Mouse (Mus musculus) embryo, embryonic 11.5 days (tissue): Measurements from ENCODE around the gene Adh5.
A peak's percentile ranks its signal among the peaks of the same experiment; 100 is the strongest.

Source experiments
- DNase-seq: peaks from one replicate; pipeline ENCODE4 v3.0.0-alpha.2; 2012; ENCODE audit warnings: low read depth, low spot score

Gene Adh5

GRCm38 (mm10) chr3:138442612-138443464 lies at the start of gene Adh5:
Gene Adh5 (plus strand): TSS chr3:138443093.
- peak; percentile 91 for DNase-seq

- no peak for DNase-seq
Observed at GRCm38 (mm10) chr3:138404872-138405271, 38.0 kb upstream of the Adh5 start.

- no peak for DNase-seq
Observed at GRCm38 (mm10) chr3:138405341-138405740, 37.6 kb upstream of the Adh5 start.

GRCm38 (mm10) chr3:138405840-138406239 lies 37.1 kb upstream of the Adh5 start:
- DNase-seq = no peak

- DNase-seq = no peak
Observed at GRCm38 (mm10) chr3:138407920-138408319, 35.0 kb upstream of the Adh5 start.

GRCm38 (mm10) chr3:138409585-138409984 lies 33.3 kb upstream of the Adh5 start:
- DNase-seq = no peak

- DNase-seq = no peak
Observed at GRCm38 (mm10) chr3:138410211-138410610, 32.7 kb upstream of the Adh5 start.

GRCm38 (mm10) chr3:138415121-138415690 lies 27.7 kb upstream of the Adh5 start, which contains the start of gene Adh4:
Gene Adh4 (plus strand): TSS chr3:138415466.
- DNase-seq = peak; percentile 9

- DNase-seq = no peak
Observed at GRCm38 (mm10) chr3:138419369-138419768, 23.5 kb upstream of the Adh5 start.

- DNase-seq = no peak
Observed at GRCm38 (mm10) chr3:138420385-138420784, 22.5 kb upstream of the Adh5 start.

GRCm38 (mm10) chr3:138423664-138424063 lies 19.2 kb upstream of the Adh5 start:
- no peak for DNase-seq

GRCm38 (mm10) chr3:138424247-138424646 lies 18.6 kb upstream of the Adh5 start:
- no peak for DNase-seq

- no peak for DNase-seq
Observed at GRCm38 (mm10) chr3:138430360-138430976, 12.4 kb upstream of the Adh5 start.

- DNase-seq = no peak
Observed at GRCm38 (mm10) chr3:138431835-138432234, 11.1 kb upstream of the Adh5 start.

GRCm38 (mm10) chr3:138438716-138439115 lies 4.2 kb upstream of the Adh5 start:
- DNase-seq = no peak

GRCm38 (mm10) chr3:138442203-138442602 lies 690 bp upstream of the Adh5 start:
- DNase-seq = no peak

- DNase-seq = no peak
Observed at GRCm38 (mm10) chr3:138443465-138443771, 525 bp downstream of the Adh5 start.

GRCm38 (mm10) chr3:138448077-138448860 lies 5.4 kb downstream of the Adh5 start:
- no peak for DNase-seq

- DNase-seq = no peak
Observed at GRCm38 (mm10) chr3:138452169-138452568, 9.3 kb downstream of the Adh5 start.

- no peak for DNase-seq
Observed at GRCm38 (mm10) chr3:138454234-138454633, 11.3 kb downstream of the Adh5 start.

GRCm38 (mm10) chr3:138454711-138455435 lies 12.0 kb downstream of the Adh5 start:
- no peak for DNase-seq
